Mouse (Mus musculus): Measurements from ENCODE around the gene Olfr547.

Olfr547 gene

GRCm38 (mm10) chr7:102566219-102566618, 31.7 kb downstream of the Olfr547 start:
- DNase-seq (ENCODE audit: low spot score), result no peak

GRCm38 (mm10) chr7:102571142-102571541, 36.6 kb downstream of the Olfr547 start, which contains the start of gene Olfr550:
Gene Olfr550, plus strand, starts transcription at chr7:102571442.
- DNase-seq (ENCODE audit: low spot score), result no peak

- no peak for DNase-seq (ENCODE audit: low spot score)
Measured at GRCm38 (mm10) chr7:102573174-102573830, 38.8 kb downstream of the Olfr547 start.

DNA sequence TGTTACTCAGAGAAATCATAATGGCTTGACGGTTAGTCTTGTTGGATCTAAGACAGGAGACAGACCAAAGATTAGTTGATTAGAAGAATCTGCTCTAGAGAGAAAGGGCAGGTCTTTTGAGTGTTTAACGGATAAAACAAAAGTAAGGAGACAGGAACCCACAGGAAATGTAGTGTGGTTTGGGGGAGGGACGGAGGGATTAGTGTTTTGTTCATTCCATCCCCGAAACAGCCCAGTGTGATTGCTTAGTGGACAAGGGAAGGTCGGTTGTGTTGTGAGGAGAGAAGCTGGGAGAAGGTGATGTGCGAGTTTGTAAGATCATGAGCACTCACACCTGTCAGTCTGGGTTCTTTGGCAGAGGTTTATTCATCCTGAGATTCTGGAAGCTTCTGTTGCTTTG, 41.4 kb downstream of the Olfr547 start:
- no peak for DNase-seq (ENCODE audit: low spot score)
